Mouse (Mus musculus): ENCODE measurements at regions not wholly inside any gene's neighbourhood (a gene's known extent, or its start where the extent isn't known, plus 50 kb on each side); places are given as distances from the start of the nearest gene placed in this dataset.

GRCm38 (mm10) chr14:58189948-58190347 lies 119.6 kb downstream of the Fgf9 start:
- Histone ChIP-seq H3K4me3 (ENCODE audit: insufficient read depth, low read length) (no peak overlapping the region), H3K27ac (ENCODE audit: insufficient read depth, low read length) (no peak overlapping the region), H3K4me1 (ENCODE audit: control insufficient read depth, insufficient read depth, low read length) (no peaks in the 10 kb centered on the region)
- TF ChIP-seq POLR2A (IDR thresholded peaks at IDR 0.05; ENCODE audit: extremely low read depth, insufficient read depth, low read length): no peak
- TF ChIP-seq CTCF (IDR thresholded peaks at IDR 0.05; ENCODE audit: extremely low read depth, insufficient read depth, low read length): no peak

- H3K4me1 ChIP-seq (ENCODE audit: control insufficient read depth, insufficient read depth, low read length): no peaks in the 10 kb centered on the region
- no peak overlapping the region for H3K27ac ChIP-seq (ENCODE audit: insufficient read depth, low read length)
- no peak overlapping the region for H3K4me3 ChIP-seq (ENCODE audit: insufficient read depth, low read length)
- TF ChIP-seq POLR2A (IDR thresholded peaks at IDR 0.05; ENCODE audit: extremely low read depth, insufficient read depth, low read length): no peak
- TF ChIP-seq CTCF (IDR thresholded peaks at IDR 0.05; ENCODE audit: extremely low read depth, insufficient read depth, low read length): no peak
Measured at GRCm38 (mm10) chr14:58182869-58183268, 112.5 kb downstream of the Fgf9 start.

- H3K4me3 ChIP-seq (ENCODE audit: insufficient read depth, low read length): no peak overlapping the region
- no peaks in the 10 kb centered on the region for H3K4me1 ChIP-seq (ENCODE audit: control insufficient read depth, insufficient read depth, low read length)
- TF ChIP-seq POLR2A (IDR thresholded peaks at IDR 0.05; ENCODE audit: extremely low read depth, insufficient read depth, low read length) (no peak), CTCF (IDR thresholded peaks at IDR 0.05; ENCODE audit: extremely low read depth, insufficient read depth, low read length) (no peak)
- H3K27ac ChIP-seq (ENCODE audit: insufficient read depth, low read length): no peak overlapping the region
Measured at GRCm38 (mm10) chr14:58180724-58181123, 110.4 kb downstream of the Fgf9 start.

GRCm38 (mm10) chr14:58175651-58176363 lies 105.5 kb downstream of the Fgf9 start:
- no peak for TF ChIP-seq POLR2A (IDR thresholded peaks at IDR 0.05; ENCODE audit: extremely low read depth, insufficient read depth, low read length)
- no peak for TF ChIP-seq CTCF (IDR thresholded peaks at IDR 0.05; ENCODE audit: extremely low read depth, insufficient read depth, low read length)
- Histone ChIP-seq H3K27ac (ENCODE audit: insufficient read depth, low read length) (no peak overlapping the region), H3K4me3 (ENCODE audit: insufficient read depth, low read length) (no peak overlapping the region), H3K4me1 (ENCODE audit: control insufficient read depth, insufficient read depth, low read length) (no peaks in the 10 kb centered on the region)

- H3K4me3 ChIP-seq (ENCODE audit: insufficient read depth, low read length): no peak overlapping the region
- no peaks in the 10 kb centered on the region for H3K4me1 ChIP-seq (ENCODE audit: control insufficient read depth, insufficient read depth, low read length)
- H3K27ac ChIP-seq (ENCODE audit: insufficient read depth, low read length): no peak overlapping the region
- TF ChIP-seq CTCF (IDR thresholded peaks at IDR 0.05; ENCODE audit: extremely low read depth, insufficient read depth, low read length): no peak
- no peak for TF ChIP-seq POLR2A (IDR thresholded peaks at IDR 0.05; ENCODE audit: extremely low read depth, insufficient read depth, low read length)
Measured at GRCm38 (mm10) chr14:58174512-58174911, 104.2 kb downstream of the Fgf9 start.

- no peak overlapping the region for H3K4me3 ChIP-seq (ENCODE audit: insufficient read depth, low read length)
- no peaks in the 10 kb centered on the region for H3K4me1 ChIP-seq (ENCODE audit: control insufficient read depth, insufficient read depth, low read length)
- TF ChIP-seq POLR2A (IDR thresholded peaks at IDR 0.05; ENCODE audit: extremely low read depth, insufficient read depth, low read length): no peak
- no peak for TF ChIP-seq CTCF (IDR thresholded peaks at IDR 0.05; ENCODE audit: extremely low read depth, insufficient read depth, low read length)
- H3K27ac ChIP-seq (ENCODE audit: insufficient read depth, low read length): no peak overlapping the region
Measured at GRCm38 (mm10) chr14:58168920-58169319, 98.6 kb downstream of the Fgf9 start.
